Mouse (Mus musculus) Muller cell, postnatal 12 days (primary cell): Measurements from ENCODE around the gene Lypd3.
"Not testable (repeated sequence)": the region's sequence is repeated elsewhere in the genome, so short reads cannot be mapped to it uniquely, and the experiment has no call there.

ENCODE experiments used
- DNase-seq: peaks from one replicate; pipeline ENCODE4 v3.0.0-alpha.2; 2015; ENCODE audit errors: inconsistent ontology term

Lypd3 gene

GRCm38 (mm10) chr7:24661118-24661904 is 25.0 kb downstream of the Lypd3 start:
- no peak for DNase-seq

- peak; percentile 63 for DNase-seq
Measured at GRCm38 (mm10) chr7:24662575-24662974, 26.2 kb downstream of the Lypd3 start.

- no peak for DNase-seq
Measured at GRCm38 (mm10) chr7:24664301-24664700, 28.0 kb downstream of the Lypd3 start.

- no peak for DNase-seq
Measured at GRCm38 (mm10) chr7:24664959-24665358, 28.6 kb downstream of the Lypd3 start.

- no peak for DNase-seq
Measured at GRCm38 (mm10) chr7:24671944-24672439, 35.6 kb downstream of the Lypd3 start.

GRCm38 (mm10) chr7:24676575-24676974 is 40.2 kb downstream of the Lypd3 start, which contains the start of gene Tex101:
Tex101 (minus strand) TSS chr7:24676675.
- no peak for DNase-seq

- DNase-seq = not testable (repeated sequence)
Measured at GRCm38 (mm10) chr7:24684121-24684520, 47.8 kb downstream of the Lypd3 start.

- DNase-seq = not testable (repeated sequence)
Measured at GRCm38 (mm10) chr7:24687519-24687918, 51.2 kb downstream of the Lypd3 start.
